Mouse (Mus musculus): ENCODE measurements around the gene Sel1l3.

- TF ChIP-seq TCF12 (IDR thresholded peaks at IDR 0.05; ENCODE audit: insufficient read depth, poor library complexity, severe bottlenecking) (no peak), POLR2A (IDR thresholded peaks at IDR 0.05; ENCODE audit: insufficient read length, low read depth) (no peak), TCF3 (IDR thresholded peaks at IDR 0.05; ENCODE audit: insufficient read length, low read depth) (no peak), POLR2AphosphoS2 (IDR thresholded peaks at IDR 0.05; ENCODE audit: insufficient read length, low read depth) (no peak), E2F4 (IDR thresholded peaks at IDR 0.05; ENCODE audit: insufficient read depth) (no peak), MYOD1 (IDR thresholded peaks at IDR 0.05; ENCODE audit: control insufficient read depth in 1 of 3, insufficient read length in 2 of 3, low read depth in 2 of 3) (no peak), MAX (IDR thresholded peaks at IDR 0.05; ENCODE audit: low read depth) (no peak), MYOG (IDR thresholded peaks at IDR 0.05; ENCODE audit: control insufficient read depth in 1 of 3, insufficient read depth in 1 of 3, insufficient read length in 2 of 3, low read depth in 2 of 3) (no peak), CEBPB (IDR thresholded peaks at IDR 0.05; ENCODE audit: insufficient read depth, poor library complexity, severe bottlenecking) (no peak), SRF (IDR thresholded peaks at IDR 0.05; ENCODE audit: control insufficient read depth, insufficient read length, low read depth) (no peak), USF1 (IDR thresholded peaks at IDR 0.05; ENCODE audit: low read depth) (no peak)
These were observed at the start of gene Sel1l3 for GRCm38 (mm10) chr5:53213711-53214352.

Measured in myocyte (in vitro differentiated cells).